Mouse (Mus musculus) megakaryocyte, embryonic 14.5 days (primary cell): ENCODE measurements around the gene Eva1b. TPM values are rescaled to one million over a fixed set of nuclear protein-coding genes. Genes with fewer than 3 reads are reported as not detected.

Experiments
- H3K27me3 ChIP-seq: replicated peaks from 2 replicates; pipeline ENCODE3; 2012; ENCODE audit warnings: inconsistent platforms
- H3K36me3 ChIP-seq: replicated peaks from 2 replicates; pipeline ENCODE3; 2012; ENCODE audit warnings: low read length, inconsistent platforms, mixed read lengths
- H3K4me1 ChIP-seq: 2 replicates; pipeline ENCODE4 v1.6.1; 2012; ENCODE audit warnings: inconsistent platforms
- H3K4me3 ChIP-seq: replicated peaks from 2 replicates; pipeline ENCODE3; 2012; ENCODE audit warnings: moderate library complexity, mild to moderate bottlenecking, inconsistent platforms
- H3K9me3 ChIP-seq: 2 replicates; pipeline ENCODE4 v1.6.1; 2012; ENCODE audit warnings: inconsistent platforms
- FLI1 ChIP-seq: IDR thresholded peaks from 2 replicates; pipeline ENCODE4 v1.6.1; 2012; ENCODE audit warnings: low read length, inconsistent platforms, mixed read lengths
- GATA1 ChIP-seq: IDR thresholded peaks from 3 replicates; pipeline ENCODE4 v1.6.1; 2012; ENCODE audit warnings: mixed read lengths, low read length, inconsistent platforms, borderline replicate concordance
- polyA plus RNA-seq: library from polyadenylated mRNA; stranded (reverse); fragments of >175 nt; gene quantifications from 2 replicates; pipeline ENCODE4 v1.2.3, GENCODE M21; 2012; ENCODE audit warnings: low replicate concordance; ENCODE audit not compliant: insufficient read depth

The Eva1b gene
- polyA plus RNA-seq, 1 experiment = 56.4 TPM

DNA sequence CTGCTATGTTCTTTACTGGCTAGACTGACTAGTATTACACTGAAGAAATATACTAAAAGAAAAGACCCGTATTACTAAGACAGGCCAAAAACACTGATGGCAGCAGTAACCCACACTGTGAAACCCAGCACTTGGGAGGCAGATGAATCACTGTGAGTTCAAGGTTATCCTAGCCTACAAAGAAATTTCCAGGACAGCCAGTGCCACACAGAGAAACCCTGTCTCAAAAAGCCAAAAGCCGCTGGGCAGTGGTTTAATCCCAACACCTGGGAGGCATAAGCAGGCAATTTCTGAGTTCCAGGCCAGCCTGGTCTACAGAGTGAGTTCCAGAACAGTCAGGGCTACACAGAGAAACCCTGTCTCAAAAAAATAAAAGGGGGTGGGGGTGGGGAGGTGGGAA lies 43.1 kb downstream of the Eva1b start:
- Histone ChIP-seq H3K4me1 (peaks cover 55% of the 10 kb centered on the region), H3K9me3 (no peaks in the 10 kb centered on the region), H3K36me3 (peaks cover 87% of the 10 kb centered on the region), H3K27me3 (no peaks in the 10 kb centered on the region), H3K4me3 (no peak overlapping the region)
- no peak for TF ChIP-seq FLI1
- no peak for TF ChIP-seq GATA1

DNA sequence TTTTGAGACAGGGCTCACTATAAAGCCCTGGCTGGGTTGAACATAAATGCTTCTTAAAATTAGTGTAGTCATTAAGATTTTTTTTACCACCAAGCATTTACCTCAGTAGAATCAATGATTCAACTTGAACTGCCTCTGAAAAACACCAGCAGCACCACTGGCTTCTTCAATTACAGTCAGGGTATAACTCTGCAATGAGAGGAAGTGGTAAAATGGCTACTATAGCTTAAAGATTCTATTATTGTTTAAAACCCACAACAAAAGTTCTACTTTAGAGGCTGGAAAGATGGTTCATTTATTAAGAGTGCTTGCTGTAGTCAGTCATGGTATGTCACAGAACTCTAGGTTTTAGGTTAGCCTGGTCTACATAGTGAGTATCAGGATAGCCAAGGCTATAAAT lies 46.7 kb downstream of the Eva1b start:
- no peak for TF ChIP-seq FLI1
- no peak for TF ChIP-seq GATA1
- peaks cover 62% of the 10 kb centered on the region for H3K36me3 ChIP-seq
- H3K4me1 ChIP-seq = peaks cover 82% of the 10 kb centered on the region
- no peak overlapping the region for H3K4me3 ChIP-seq
- no peaks in the 10 kb centered on the region for H3K9me3 ChIP-seq
- H3K27me3 ChIP-seq = no peaks in the 10 kb centered on the region

DNA sequence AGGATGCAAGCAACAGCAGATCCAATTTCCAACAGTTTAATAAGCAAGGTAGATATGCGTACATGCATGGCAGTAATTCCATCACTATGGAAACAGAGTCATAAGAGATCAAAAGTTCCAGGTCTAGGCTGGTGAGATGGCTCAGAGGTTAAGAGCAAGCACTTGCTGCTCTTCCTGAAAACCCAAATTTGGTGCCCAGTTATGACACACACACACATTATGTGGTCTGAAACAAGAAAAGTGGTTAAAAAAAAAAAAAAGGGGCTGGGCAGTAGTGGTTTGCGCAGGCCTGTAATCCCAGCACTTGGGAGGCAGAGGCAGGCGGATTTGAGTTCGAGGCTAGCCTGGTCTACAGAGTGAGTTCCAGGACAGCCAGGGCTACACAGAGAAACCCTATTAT lies 47.4 kb downstream of the Eva1b start:
- no peak for TF ChIP-seq GATA1
- no peak for TF ChIP-seq FLI1
- Histone ChIP-seq H3K36me3 (peaks cover 57% of the 10 kb centered on the region), H3K4me3 (no peak overlapping the region)

DNA sequence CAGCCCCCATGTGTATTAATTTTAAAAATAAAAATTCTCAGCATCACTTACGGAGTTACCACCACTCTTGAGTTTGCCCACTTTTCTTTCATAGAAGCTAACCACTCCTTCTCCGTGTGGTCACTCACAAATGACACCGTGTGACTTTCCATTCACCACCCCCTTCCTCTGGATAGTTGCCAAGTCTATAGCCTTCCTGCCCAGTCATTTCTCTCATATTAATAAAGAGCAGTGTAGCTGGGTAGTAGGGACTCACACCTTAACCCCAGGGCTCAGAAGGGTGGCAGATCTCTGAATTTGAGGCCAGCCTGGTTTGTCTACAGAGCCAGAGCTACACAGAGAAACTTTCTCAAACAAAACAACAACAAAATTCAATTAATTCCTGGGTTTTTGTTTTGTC lies 49.9 kb downstream of the Eva1b start:
- TF ChIP-seq FLI1 = no peak
- TF ChIP-seq GATA1 = no peak
- peaks cover 37% of the 10 kb centered on the region for H3K36me3 ChIP-seq
- H3K4me3 ChIP-seq = no peak overlapping the region
- H3K27me3 ChIP-seq = no peaks in the 10 kb centered on the region
- peaks cover 75% of the 10 kb centered on the region for H3K4me1 ChIP-seq
- no peaks in the 10 kb centered on the region for H3K9me3 ChIP-seq

More for the DNA sequence above, 47.4 kb downstream of the Eva1b start:
- Histone ChIP-seq H3K27me3 (no peaks in the 10 kb centered on the region), H3K9me3 (no peaks in the 10 kb centered on the region), H3K4me1 (peaks cover 86% of the 10 kb centered on the region)

Other genes starting within 250 kb of the Eva1b start
- gene Csf3r, start 123.2 kb upstream of the Eva1b start, polyA plus RNA-seq = 11.1 and 42.3 TPM in 2 replicates
- gene Mrps15, start 100.8 kb upstream of the Eva1b start, polyA plus RNA-seq = 107 and 153 TPM in 2 replicates
- gene Oscp1, start 89.2 kb upstream of the Eva1b start, polyA plus RNA-seq = not detected in 2 replicates
- gene Lsm10, start 51.1 kb upstream of the Eva1b start, polyA plus RNA-seq = 9.2 and 19.0 TPM in 2 replicates
- gene Stk40, start 43.8 kb upstream of the Eva1b start, polyA plus RNA-seq = 99.5 and 105 TPM in 2 replicates
- gene Sh3d21, start 15.7 kb downstream of the Eva1b start, polyA plus RNA-seq = 0.16 and 1.2 TPM in 2 replicates
- 40.8 and 101 TPM in 2 replicates for gene Thrap3, start 55.0 kb downstream of the Eva1b start, polyA plus RNA-seq
- 90.9 and 105 TPM in 2 replicates for gene Map7d1, start 108.6 kb downstream of the Eva1b start, polyA plus RNA-seq
- 4.8 and 29.6 TPM in 2 replicates for gene Trappc3, start 114.6 kb downstream of the Eva1b start, polyA plus RNA-seq
- not detected in 2 replicates for gene Col8a2, start 139.0 kb downstream of the Eva1b start, polyA plus RNA-seq
- 28.0 and 35.0 TPM in 2 replicates for gene Adprhl2, start 174.0 kb downstream of the Eva1b start, polyA plus RNA-seq
- not detected in 2 replicates for gene Tekt2, start 177.9 kb downstream of the Eva1b start, polyA plus RNA-seq